Mouse (Mus musculus) kidney, postnatal 0 days (tissue): ENCODE measurements at regions not wholly inside any gene's neighbourhood (a gene's known extent, or its start where the extent isn't known, plus 50 kb on each side); places are given as distances from the start of the nearest gene placed in this dataset.
A peak's percentile ranks its signal among the peaks of the same experiment; 100 is the strongest.

Source experiments
- ATAC-seq: fragments of 200-750 bp; cut with Nextera tagmentation; replicated peaks from 2 replicates; pipeline ENCODE4 v1.8.0; 2017; ENCODE audit warnings: low read depth, moderate number of reproducible peaks, moderate TSS enrichment, moderate library complexity; ENCODE audit not compliant: low FRiP score
- DNase-seq: peaks from one replicate; pipeline ENCODE4 v3.0.0-alpha.2; 2016; ENCODE audit warnings: low spot score
- H3K27ac ChIP-seq: fragments of 300-500 bp; sonication (generic); 2 replicates; pipeline ENCODE4 v1.5.1; 2014; ENCODE audit warnings: mild to moderate bottlenecking
- H3K27me3 ChIP-seq: fragments of 300-500 bp; sonication (generic); 2 replicates; pipeline ENCODE4 v1.6.1; 2014; ENCODE audit warnings: low read length, mixed read lengths; ENCODE audit not compliant: insufficient read depth
- H3K36me3 ChIP-seq: fragments of 300-500 bp; sonication (generic); 2 replicates; pipeline ENCODE4 v1.6.1; 2014; ENCODE audit warnings: low read length, mixed read lengths; ENCODE audit not compliant: insufficient read depth
- H3K4me1 ChIP-seq: fragments of 300-500 bp; sonication (generic); replicated peaks from 2 replicates; pipeline ENCODE4 v1.6.1; 2014; ENCODE audit warnings: antibody characterized with exemption, low read length, mixed read lengths; ENCODE audit not compliant: insufficient read depth
- H3K4me2 ChIP-seq: fragments of 300-500 bp; sonication (generic); 2 replicates; pipeline ENCODE4 v1.6.1; 2014; ENCODE audit warnings: mild to moderate bottlenecking, low read length, moderate library complexity, mixed read lengths
- H3K4me3 ChIP-seq: fragments of 300-500 bp; sonication (generic); replicated peaks from 2 replicates; pipeline ENCODE4 v1.5.1; 2014; ENCODE audit warnings: low read depth, low read length
- H3K9ac ChIP-seq: fragments of 300-500 bp; sonication (generic); 2 replicates; pipeline ENCODE4 v1.6.1; 2014; ENCODE audit warnings: low read depth, low read length
- H3K9me3 ChIP-seq: fragments of 300-500 bp; sonication (generic); replicated peaks from 2 replicates; pipeline ENCODE4 v1.6.1; 2016; ENCODE audit warnings: low read length, inconsistent platforms, mixed read lengths
- CTCF ChIP-seq: IDR thresholded peaks from 2 replicates; pipeline ENCODE4 v1.5.1; 2016; ENCODE audit warnings: antibody characterized with exemption, low read depth, mild to moderate bottlenecking, moderate library complexity
- WGBS: fragments of 180-500 bp; shearing (Covaris S2); extraction: QIAGEN DNeasy Blood & Tissue Kit; methylation state at CpG from one replicate; pipeline ENCODE4 v1.1.7; 2014; 5-methylcytosine and 5-hydroxymethylcytosine counted together

- no peak overlapping the region for H3K4me2 ChIP-seq
- H3K36me3 ChIP-seq: no peaks in the 10 kb centered on the region
- ATAC-seq (no peak), DNase-seq (peak; percentile 45)
- H3K27ac ChIP-seq: no peak overlapping the region
- no peak for TF ChIP-seq CTCF
- no peak overlapping the region for H3K9ac ChIP-seq
- H3K4me3 ChIP-seq: no peak overlapping the region
- no peaks in the 10 kb centered on the region for H3K27me3 ChIP-seq
- whole genome bisulfite sequencing: 18% methylated on average over 8 of the region's 8 CpGs
- no peaks in the 10 kb centered on the region for H3K4me1 ChIP-seq
- H3K9me3 ChIP-seq: no peaks in the 10 kb centered on the region
Observed at GRCm38 (mm10) chr1:72108678-72109077, 103.4 kb downstream of the Mreg start.

- Histone ChIP-seq H3K36me3 (no peaks in the 10 kb centered on the region), H3K27ac (no peak overlapping the region), H3K4me3 (no peak overlapping the region), H3K4me2 (no peak overlapping the region), H3K9me3 (no peaks in the 10 kb centered on the region), H3K27me3 (no peaks in the 10 kb centered on the region), H3K4me1 (no peaks in the 10 kb centered on the region), H3K9ac (no peak overlapping the region)
- DNase-seq (no peak), ATAC-seq (no peak)
- TF ChIP-seq CTCF: no peak
- 70% methylated on average over 7 of the region's 7 CpGs for WGBS
Observed at GRCm38 (mm10) chr1:72107125-72107524, 105.0 kb downstream of the Mreg start.

GRCm38 (mm10) chr1:72106655-72107054, 105.5 kb downstream of the Mreg start:
- no peaks in the 10 kb centered on the region for H3K4me1 ChIP-seq
- H3K9ac ChIP-seq: no peak overlapping the region
- TF ChIP-seq CTCF: no peak
- DNase-seq (no peak), ATAC-seq (no peak)
- no peak overlapping the region for H3K27ac ChIP-seq
- H3K4me3 ChIP-seq: no peak overlapping the region
- no peak overlapping the region for H3K4me2 ChIP-seq
- H3K36me3 ChIP-seq: no peaks in the 10 kb centered on the region
- no peaks in the 10 kb centered on the region for H3K9me3 ChIP-seq
- WGBS: 89% methylated on average over 4 of the region's 4 CpGs
- no peaks in the 10 kb centered on the region for H3K27me3 ChIP-seq

GRCm38 (mm10) chr1:72105435-72106057, 106.6 kb downstream of the Mreg start:
- no peak for ATAC-seq
- Histone ChIP-seq H3K27me3 (no peaks in the 10 kb centered on the region), H3K9ac (no peak overlapping the region), H3K36me3 (no peaks in the 10 kb centered on the region), H3K4me3 (no peak overlapping the region), H3K9me3 (no peaks in the 10 kb centered on the region), H3K4me2 (no peak overlapping the region), H3K27ac (no peak overlapping the region), H3K4me1 (no peaks in the 10 kb centered on the region)
- TF ChIP-seq CTCF: no peak
- WGBS: 55% methylated on average over 5 of the region's 5 CpGs
- DNase-seq: no peak

GRCm38 (mm10) chr1:72103962-72104361, 108.1 kb downstream of the Mreg start:
- 65% methylated on average over 6 of the region's 6 CpGs for WGBS
- no peak for TF ChIP-seq CTCF
- Histone ChIP-seq H3K36me3 (no peaks in the 10 kb centered on the region), H3K27me3 (no peaks in the 10 kb centered on the region), H3K4me3 (no peak overlapping the region), H3K4me1 (no peaks in the 10 kb centered on the region), H3K9me3 (no peaks in the 10 kb centered on the region), H3K27ac (no peak overlapping the region), H3K9ac (no peak overlapping the region), H3K4me2 (no peak overlapping the region)
- ATAC-seq (no peak), DNase-seq (peak; percentile 47)

GRCm38 (mm10) chr1:72103387-72103786, 108.7 kb downstream of the Mreg start:
- ATAC-seq (no peak), DNase-seq (no peak)
- Histone ChIP-seq H3K4me3 (no peak overlapping the region), H3K4me2 (no peak overlapping the region), H3K27ac (no peak overlapping the region), H3K9ac (no peak overlapping the region), H3K4me1 (no peaks in the 10 kb centered on the region), H3K36me3 (no peaks in the 10 kb centered on the region), H3K27me3 (no peaks in the 10 kb centered on the region), H3K9me3 (no peaks in the 10 kb centered on the region)
- 83% methylated on average over 6 of the region's 6 CpGs for WGBS
- TF ChIP-seq CTCF: no peak

- no peaks in the 10 kb centered on the region for H3K36me3 ChIP-seq
- H3K9me3 ChIP-seq: no peaks in the 10 kb centered on the region
- ATAC-seq (no peak), DNase-seq (no peak)
- H3K4me3 ChIP-seq: no peak overlapping the region
- no peak overlapping the region for H3K27ac ChIP-seq
- no peaks in the 10 kb centered on the region for H3K27me3 ChIP-seq
- no peak overlapping the region for H3K9ac ChIP-seq
- H3K4me1 ChIP-seq: no peaks in the 10 kb centered on the region
- H3K4me2 ChIP-seq: no peak overlapping the region
- no peak for TF ChIP-seq CTCF
- 53% methylated on average over 5 of the region's 5 CpGs for WGBS
Observed at GRCm38 (mm10) chr1:72099447-72099846, 112.7 kb downstream of the Mreg start.
